Mouse (Mus musculus) WW6 (cell line): Measurements from ENCODE around the gene Psmb9.

Experiments
- DNase-seq: peaks from one replicate; pipeline ENCODE4 v3.0.0-alpha.2; 2013; ENCODE audit warnings: low read depth, low spot score

Gene Psmb9

GRCm38 (mm10) chr17:34205746-34206176 lies 18.2 kb upstream of the Psmb9 start:
- DNase-seq, result no peak

GRCm38 (mm10) chr17:34205021-34205745 lies 17.6 kb upstream of the Psmb9 start:
- no peak for DNase-seq

GRCm38 (mm10) chr17:34204303-34205010 lies 16.9 kb upstream of the Psmb9 start:
- DNase-seq, result peak; percentile 48

GRCm38 (mm10) chr17:34203444-34203843 lies 15.9 kb upstream of the Psmb9 start, which contains the start of gene Tap2:
Gene Tap2, plus strand, starts transcription at chr17:34203527.
- no peak for DNase-seq

- no peak for DNase-seq
Observed at GRCm38 (mm10) chr17:34202760-34203442, 15.3 kb upstream of the Psmb9 start.

- DNase-seq, result no peak
Observed at GRCm38 (mm10) chr17:34201506-34202055, 14.0 kb upstream of the Psmb9 start.

GRCm38 (mm10) chr17:34200772-34201505 lies 13.4 kb upstream of the Psmb9 start:
- no peak for DNase-seq

- DNase-seq, result no peak
Observed at GRCm38 (mm10) chr17:34200047-34200446, 12.5 kb upstream of the Psmb9 start.

GRCm38 (mm10) chr17:34199050-34199619 lies 11.6 kb upstream of the Psmb9 start:
- no peak for DNase-seq

- DNase-seq, result no peak
Observed at GRCm38 (mm10) chr17:34198521-34198912, 11.0 kb upstream of the Psmb9 start.

- DNase-seq, result no peak
Observed at GRCm38 (mm10) chr17:34197904-34198520, 10.4 kb upstream of the Psmb9 start.

GRCm38 (mm10) chr17:34196941-34197894 lies 9.7 kb upstream of the Psmb9 start, which contains the start of gene Psmb8:
Gene Psmb8, plus strand, starts transcription at chr17:34197721.
- peak; percentile 55 for DNase-seq

GRCm38 (mm10) chr17:34196491-34196890 lies 8.9 kb upstream of the Psmb9 start:
- no peak for DNase-seq

- no peak for DNase-seq
Observed at GRCm38 (mm10) chr17:34194723-34195122, 7.2 kb upstream of the Psmb9 start.

GRCm38 (mm10) chr17:34193468-34193867 lies 5.9 kb upstream of the Psmb9 start:
- DNase-seq, result no peak

- no peak for DNase-seq
Observed at GRCm38 (mm10) chr17:34192852-34193251, 5.3 kb upstream of the Psmb9 start.

GRCm38 (mm10) chr17:34188986-34189385 lies 1.4 kb upstream of the Psmb9 start:
- DNase-seq, result no peak

GRCm38 (mm10) chr17:34188010-34188409 lies 446 bp upstream of the Psmb9 start:
- DNase-seq, result no peak

GRCm38 (mm10) chr17:34186885-34187260 lies 691 bp downstream of the Psmb9 start:
- no peak for DNase-seq
